Mouse (Mus musculus) CH12.LX (cell line): ENCODE results near the gene Fermt3. TPM values are rescaled to one million over a fixed set of nuclear protein-coding genes. Genes with fewer than 3 reads are reported as not detected.
A peak's percentile ranks its signal among the peaks of the same experiment; 100 is the strongest.

Source experiments
- DNase-seq: peaks from one replicate; pipeline ENCODE4 v3.0.0-alpha.2; 2013; ENCODE audit errors: extremely low read depth
- H3K27ac ChIP-seq: 2 replicates; pipeline ENCODE4 v1.5.1; 2012; ENCODE audit warnings: low read depth, mild to moderate bottlenecking, control low read depth, moderate library complexity; ENCODE audit not compliant: insufficient read depth
- H3K27me3 ChIP-seq: replicated peaks from 2 replicates; pipeline ENCODE3; 2012; ENCODE audit warnings: inconsistent platforms
- H3K36me3 ChIP-seq, 2 experiments: replicated peaks in 1 of 2; 2 replicates each; pipeline versions ENCODE3 to v1.6.1; 2012; ENCODE audit warnings: inconsistent platforms in 1 of 2, low read length in 1 of 2, mild to moderate bottlenecking in 1 of 2, mixed read lengths in 1 of 2, moderate library complexity in 1 of 2; ENCODE audit not compliant: control insufficient read depth in 1 of 2, insufficient read depth in 1 of 2
- H3K4me1 ChIP-seq, 2 experiments: 2 replicates each; pipeline ENCODE4 v1.6.1; 2012; ENCODE audit warnings: inconsistent platforms in 1 of 2, moderate library complexity in 1 of 2; ENCODE audit not compliant: insufficient read depth in 2 of 2, control insufficient read depth in 1 of 2
- H3K4me2 ChIP-seq: 2 replicates; pipeline ENCODE4 v1.6.1; 2012; ENCODE audit warnings: low read depth, mild to moderate bottlenecking, control low read depth; ENCODE audit not compliant: poor library complexity, insufficient read depth, severe bottlenecking
- H3K4me3 ChIP-seq, 3 experiments: fragments of 150-350 bp in 1 of 3; sonication (generic) in 1 of 3; replicated peaks in 1 of 3; 2 replicates each; pipeline versions ENCODE3 to v1.5.1; 2011 to 2012; ENCODE audit warnings: low read depth in 2 of 3, low read length in 2 of 3, mild to moderate bottlenecking in 2 of 3, moderate library complexity in 2 of 3, control low read depth in 1 of 3, improper control_type of control experiment in 1 of 3, inconsistent platforms in 1 of 3, mixed read lengths in 1 of 3; ENCODE audit not compliant: poor library complexity in 1 of 3
- H3K79me2 ChIP-seq: replicated peaks from 2 replicates; pipeline ENCODE4 v1.6.1; 2012; ENCODE audit warnings: mild to moderate bottlenecking, moderate library complexity; ENCODE audit not compliant: control insufficient read depth, poor library complexity, insufficient read depth, severe bottlenecking; ENCODE audit errors: extremely low read depth
- H3K9ac ChIP-seq: 2 replicates; pipeline ENCODE4 v1.6.1; 2012; ENCODE audit warnings: low read depth, mild to moderate bottlenecking, control low read depth, moderate library complexity; ENCODE audit not compliant: insufficient read depth
- H3K9me3 ChIP-seq: replicated peaks from 2 replicates; pipeline ENCODE3; 2012; ENCODE audit warnings: low read length, inconsistent platforms, mixed read lengths
- CHD1 ChIP-seq: IDR thresholded peaks from 2 replicates; pipeline ENCODE4 v1.6.1; 2012; ENCODE audit warnings: low read depth, low read length, improper control_type of control experiment, inconsistent platforms
- E2F4 ChIP-seq: IDR thresholded peaks from 2 replicates; pipeline ENCODE4 v1.6.1; 2011; ENCODE audit warnings: low read depth, low read length, improper control_type of control experiment; ENCODE audit not compliant: insufficient replicate concordance
- ELF1 ChIP-seq: IDR thresholded peaks from 2 replicates; pipeline ENCODE4 v1.6.1; 2014; ENCODE audit warnings: low read depth, mild to moderate bottlenecking, inconsistent platforms, low read length, improper control_type of control experiment
- EP300 ChIP-seq: IDR thresholded peaks from 2 replicates; pipeline ENCODE4 v1.6.1; 2011; ENCODE audit warnings: low read length, improper control_type of control experiment
- ETS1 ChIP-seq: conservative IDR thresholded peaks from 2 replicates; pipeline ENCODE4 v1.6.1; 2012; ENCODE audit warnings: low read depth, mild to moderate bottlenecking, inconsistent platforms, low read length, improper control_type of control experiment, moderate library complexity
- GABPA ChIP-seq: IDR thresholded peaks from 2 replicates; pipeline ENCODE4 v1.6.1; 2012; ENCODE audit warnings: low read depth, low read length, improper control_type of control experiment, inconsistent platforms; ENCODE audit not compliant: insufficient replicate concordance
- JUND ChIP-seq: conservative IDR thresholded peaks from 2 replicates; pipeline ENCODE4 v1.6.1; 2011; ENCODE audit warnings: low read depth, low read length, improper control_type of control experiment
- MAFK ChIP-seq: IDR thresholded peaks from 2 replicates; pipeline ENCODE4 v1.6.1; 2011; ENCODE audit warnings: low read length, improper control_type of control experiment; ENCODE audit not compliant: insufficient replicate concordance
- MAX ChIP-seq: IDR thresholded peaks from 2 replicates; pipeline ENCODE4 v1.6.1; 2011; ENCODE audit warnings: low read length, improper control_type of control experiment
- MAZ ChIP-seq: IDR thresholded peaks from 2 replicates; pipeline ENCODE4 v1.6.1; 2012; ENCODE audit warnings: low read depth, mild to moderate bottlenecking, inconsistent platforms, low read length, improper control_type of control experiment, moderate library complexity
- MXI1 ChIP-seq: IDR thresholded peaks from 2 replicates; pipeline ENCODE4 v1.6.1; 2011; ENCODE audit warnings: mild to moderate bottlenecking, low read depth, low read length, improper control_type of control experiment
- MYC ChIP-seq: IDR thresholded peaks from 2 replicates; pipeline ENCODE4 v1.6.1; 2011; ENCODE audit warnings: low read depth, mild to moderate bottlenecking, improper control_type of control experiment, low read length
- NELFE ChIP-seq: IDR thresholded peaks from 2 replicates; pipeline ENCODE4 v1.6.1; 2011; ENCODE audit warnings: low read depth, low read length, improper control_type of control experiment
- NRF1 ChIP-seq: IDR thresholded peaks from 2 replicates; pipeline ENCODE4 v1.6.1; 2014; ENCODE audit warnings: low read depth, mild to moderate bottlenecking, inconsistent platforms, low read length, improper control_type of control experiment, moderate library complexity
- RCOR1 ChIP-seq: conservative IDR thresholded peaks from 2 replicates; pipeline ENCODE4 v1.6.1; 2012; ENCODE audit warnings: low read depth, mild to moderate bottlenecking, inconsistent platforms, low read length, improper control_type of control experiment
- SIN3A ChIP-seq: IDR thresholded peaks from 2 replicates; pipeline ENCODE4 v1.6.1; 2012; ENCODE audit warnings: low read length, improper control_type of control experiment, inconsistent platforms
- UBTF ChIP-seq: IDR thresholded peaks from 2 replicates; pipeline ENCODE4 v1.6.1; 2012; ENCODE audit warnings: low read depth, mild to moderate bottlenecking, inconsistent platforms, low read length, improper control_type of control experiment, moderate library complexity
- USF1 ChIP-seq: IDR thresholded peaks from 2 replicates; pipeline ENCODE4 v1.6.1; 2014; ENCODE audit warnings: low read depth, mild to moderate bottlenecking, inconsistent platforms, low read length, improper control_type of control experiment
- ZC3H11A ChIP-seq: IDR thresholded peaks from 2 replicates; pipeline ENCODE4 v1.6.1; 2012; ENCODE audit warnings: low read depth, mild to moderate bottlenecking, inconsistent platforms, low read length, improper control_type of control experiment
- ZMIZ1 ChIP-seq: IDR thresholded peaks from 2 replicates; pipeline ENCODE4 v1.6.1; 2012; ENCODE audit warnings: low read depth, mild to moderate bottlenecking, inconsistent platforms, low read length, improper control_type of control experiment
- dilution Hi-C: fragments of 300-500 bp; cut with MboI; formaldehyde crosslinking; loops from 2 replicates; pipeline ENCODE4 v1.14.3; 2020; ENCODE audit warnings: low sequenced_read_pairs; ENCODE audit not compliant: extremely low pct_unique_long_range_greater_than_20kb, extremely low pct_ligation_motif_present
- in situ Hi-C: fragments of 300-500 bp; cut with MboI; formaldehyde crosslinking; loops from 3 replicates; pipeline ENCODE4 v1.14.3; 2019; ENCODE audit warnings: low sequenced_read_pairs, low pct_ligation_motif_present, low pct_unique_long_range_greater_than_20kb, mixed read lengths
- polyA plus RNA-seq: library from polyadenylated mRNA; unstranded; fragments of >175 nt; gene quantifications from 2 replicates; pipeline ENCODE4 v1.2.1, GENCODE M21; 2012; ENCODE audit warnings: low read depth; ENCODE audit not compliant: insufficient read length
- total RNA-seq, 2 experiments: library from RNA; depleted of rRNA; stranded (reverse); fragments of 300-350 nt in 1 of 2; fragments of >200 nt in 1 of 2; gene quantifications; 2 replicates each; pipeline ENCODE4 v1.2.3; 2012 to 2014

The Fermt3 gene
- total and polyA plus RNA-seq, 3 experiments = 47.0 to 65.1 (median 57.4) TPM

DNA sequence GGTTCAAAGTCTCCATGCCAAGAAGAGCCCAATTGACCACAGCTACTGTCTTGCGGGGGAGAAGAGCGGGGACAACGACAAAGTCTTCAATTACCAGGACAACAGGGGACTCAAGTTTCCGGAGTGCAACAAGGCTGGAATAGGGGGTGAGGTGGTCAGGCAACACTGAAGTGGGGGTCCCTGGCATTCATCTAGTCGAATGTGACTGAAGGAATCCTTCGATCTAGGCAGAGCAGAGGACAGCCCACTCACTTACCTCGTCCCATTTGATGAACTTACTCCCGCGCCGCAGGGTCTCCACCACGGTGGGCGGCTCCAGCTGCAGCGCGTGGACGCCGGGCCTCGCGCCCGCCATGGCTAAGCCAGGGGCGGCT, 50.0 kb downstream of the Fermt3 start:
- peak overlapping the region; percentile 39 to 80 (median 70) for H3K4me3 ChIP-seq
- TF ChIP-seq CHD1 (no peak), ZMIZ1 (no peak), JUND (no peak), MXI1 (no peak), MAZ (no peak), NELFE (no peak), RCOR1 (no peak), UBTF (no peak), E2F4 (no peak), NRF1 (no peak), ETS1 (no peak), ZC3H11A (no peak), USF1 (no peak), SIN3A (no peak), MAFK (no peak), EP300 (no peak)
- in situ Hi-C loops (no loop called here), dilution Hi-C loops (no loop called here)
- no peaks in the 10 kb centered on the region for H3K79me2 ChIP-seq
- H3K27ac ChIP-seq = no peak overlapping the region
- H3K9ac ChIP-seq = peak overlapping the region; percentile 69; the same call in 1 of the 2 replicates
- H3K27me3 ChIP-seq = peaks cover 3% of the 10 kb centered on the region
- H3K4me1 ChIP-seq = peaks cover 9 to 49% of the 10 kb centered on the region in 2 experiments
- peaks cover 9 to 26% of the 10 kb centered on the region in 2 experiments for H3K36me3 ChIP-seq
- no peak for DNase-seq
- no peaks in the 10 kb centered on the region for H3K9me3 ChIP-seq
- peak overlapping the region; percentile 21 for H3K4me2 ChIP-seq

DNA sequence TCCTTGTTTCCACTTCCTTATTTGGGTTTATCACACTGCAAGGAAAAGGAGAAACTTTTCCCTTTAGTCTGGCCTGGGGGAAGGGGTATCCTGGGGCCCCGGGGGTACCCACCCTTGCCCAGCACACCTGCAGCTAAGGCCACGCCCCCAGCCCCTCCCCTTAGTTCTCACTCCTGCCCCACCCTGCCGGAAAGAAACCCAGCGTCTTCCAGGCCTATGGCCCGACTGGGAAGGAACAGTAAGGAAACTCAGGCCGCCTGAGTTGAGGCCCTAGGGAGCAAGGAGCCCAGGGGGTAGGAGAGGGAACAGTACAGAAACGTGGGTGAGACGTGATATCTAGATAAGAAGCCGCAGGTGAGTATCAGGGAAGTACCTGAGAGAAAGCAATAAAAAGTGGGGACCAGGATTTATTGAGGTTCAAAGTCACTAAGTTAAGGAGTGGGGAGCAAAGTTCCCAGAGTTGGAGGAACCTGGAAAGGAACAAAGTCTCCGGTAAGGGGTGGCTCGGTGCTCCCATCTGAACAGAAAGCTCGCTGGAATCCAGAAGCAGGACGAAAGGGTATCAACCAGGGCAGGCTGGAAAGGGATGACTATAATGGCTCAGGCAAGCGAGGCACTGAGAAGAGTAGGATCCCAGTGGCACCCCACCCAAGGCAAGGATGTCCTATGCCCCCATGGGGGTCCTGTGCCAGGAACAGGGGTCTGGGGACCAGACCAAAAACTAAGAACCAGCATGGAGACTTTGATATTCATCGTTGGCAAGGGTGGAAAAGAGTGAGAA, 50.6 kb downstream of the Fermt3 start:
- H3K4me2 ChIP-seq = peak overlapping the region; percentile 21
- peak overlapping the region in 2 of 3 experiments; percentile 39 to 70 for H3K4me3 ChIP-seq
- no peaks in the 10 kb centered on the region for H3K9me3 ChIP-seq
- no peak for DNase-seq
- no peak overlapping the region; the same call in 1 of the 2 replicates for H3K9ac ChIP-seq
- TF ChIP-seq ELF1 (0 out of 2 replicates have a peak, but pooled peaks have one; percentile 3), MAX (0 out of 2 replicates have a peak, but pooled peaks have one; percentile 20), MAZ (no peak), MYC (no peak), GABPA (no peak), SIN3A (no peak)
- dilution Hi-C loops (no loop called here), in situ Hi-C loops (no loop called here)
- H3K27ac ChIP-seq = no peak overlapping the region
- H3K79me2 ChIP-seq = no peaks in the 10 kb centered on the region
- H3K36me3 ChIP-seq = peaks cover 15 to 32% of the 10 kb centered on the region in 2 experiments
- peaks cover 3% of the 10 kb centered on the region for H3K27me3 ChIP-seq
- H3K4me1 ChIP-seq = peaks cover 9 to 44% of the 10 kb centered on the region in 2 experiments
